ENCODE assay signal across 8 mouse cellular contexts in genomic region chr5:142550706-142551652, GRCm38 (mm10). TPM values are rescaled to one million over a fixed set of nuclear protein-coding genes. Genes with fewer than 3 reads are reported as not detected.
A peak's percentile ranks its signal among the peaks of the same experiment; 100 is the strongest.
DNase-seq lines count a peak whose midpoint lies in the region; ATAC-seq and TF ChIP-seq lines count a peak whose summit lies in the region.

Gene Radil (minus strand): TSS chr5:142551098.

- peak within 1 kb of the TSS; percentile 55 for H3K9ac ChIP-seq in lung, embryonic 14.5 days

- H3K27ac ChIP-seq in lung, embryonic 14.5 days (ENCODE audit: low read depth) = peak within 1 kb of the TSS; percentile 48; the same call in 1 of the 2 replicates
- no peak within 1 kb of the TSS for H3K27ac ChIP-seq in thymus, adult 2 months (ENCODE audit: control insufficient read depth, insufficient read depth, low read length)

- no peaks in the 10 kb centered on the region for H3K36me3 ChIP-seq in lung, embryonic 14.5 days (ENCODE audit: insufficient read depth)
- no peaks in the 10 kb centered on the region for H3K36me3 ChIP-seq in thymus, adult 2 months (ENCODE audit: control insufficient read depth, insufficient read depth, low read length)

- 0 out of 2 replicates have a peak, but pooled peaks cover 7% of the 10 kb centered on the region for H3K27me3 ChIP-seq in lung, embryonic 14.5 days (ENCODE audit: insufficient read depth, low read length)
- H3K27me3 ChIP-seq in thymus, adult 2 months (ENCODE audit: control insufficient read depth, insufficient read depth, low read length) = peaks cover 10% of the 10 kb centered on the region; the same call in 1 of the 2 replicates

- 2% methylated on average over 77 of the region's 80 CpGs for WGBS in lung, embryonic 14.5 days
- 6% methylated on average over 69 of the region's 80 CpGs for WGBS in thymus, adult 2 months

- no peaks in the 10 kb centered on the region for H3K4me1 ChIP-seq in lung, embryonic 14.5 days (ENCODE audit: insufficient read depth)
- peaks cover 7% of the 10 kb centered on the region for H3K4me1 ChIP-seq in thymus, adult 2 months (replicated peaks; ENCODE audit: control insufficient read depth, insufficient read depth, low read length)

- TF ChIP-seq CTCF in lung, embryonic 14.5 days (IDR thresholded peaks at IDR 0.05; ENCODE audit: low read depth) = peak; percentile 92
- no peak for TF ChIP-seq CTCF in thymus, adult 2 months (IDR thresholded peaks at IDR 0.05; ENCODE audit: borderline replicate concordance, control insufficient read depth, extremely low read depth, insufficient read depth, low read length, poor library complexity)

- peak; percentile 99 for DNase-seq in Muller cell, postnatal 12 days (ENCODE audit: inconsistent ontology term)
- DNase-seq in cerebellum, adult 9-10 months = peak; percentile 100
- peak; percentile 94 for DNase-seq in forelimb bud, embryonic 11.5 days (ENCODE audit: low read depth, low spot score)
- peak; percentile 99 for DNase-seq in heart, postnatal 4 days
- peak; percentile 98 to 99 for DNase-seq in layer of hippocampus, adult 8-10 months (ENCODE audit: low spot score in 2 of 2)
- peak; percentile 99 for DNase-seq in lung, embryonic 14.5 days
- peak; percentile 89 for DNase-seq in ovary, adult 18-20 months (ENCODE audit: low spot score)
- peak; percentile 37 for DNase-seq in thymus, adult 2 months

- H3K4me3 ChIP-seq in lung, embryonic 14.5 days (ENCODE audit: low read depth, low read length) = peak within 1 kb of the TSS; percentile 64
- peak within 1 kb of the TSS; percentile 20 for H3K4me3 ChIP-seq in thymus, adult 2 months (ENCODE audit: control insufficient read depth, insufficient read depth, low read length)

- TF ChIP-seq POLR2A in thymus, adult 2 months (IDR thresholded peaks at IDR 0.05; ENCODE audit: control insufficient read depth, extremely low read depth, insufficient read depth, low read length, poor library complexity) = no peak

- peak within 1 kb of the TSS; percentile 100 for H3K4me2 ChIP-seq in lung, embryonic 14.5 days

- ATAC-seq in lung, embryonic 14.5 days (ENCODE audit: insufficient read depth) = peak; percentile 92

- H3K9me3 ChIP-seq in lung, embryonic 14.5 days (ENCODE audit: low read depth, low read length) = no peaks in the 10 kb centered on the region

RNA-seq across cellular contexts. Expression of gene Radil, which starts in this region (rescaled TPM):
- 1 to 10 TPM; 3.7 to 5.6 TPM for total RNA-seq in heart, postnatal 4 days (2021)
- 10 to 100 TPM; 12.2 to 18.1 (median 13.7) TPM for total RNA-seq in layer of hippocampus, adult 8-10 months (2022)
- polyA plus RNA-seq in lung, embryonic 14.5 days (2014; fragmentation: Nextera tagmentation; extraction: Ambion mirVana) = 1.5 and 2.6 TPM in 2 replicates
- polyA plus RNA-seq in thymus, adult 2 months (2012; rRNA removed) = 1.7 and 1.9 TPM in 2 replicates

Comparison
In these comparisons a context has a peak if more than half of its experiments do, and no peak if none do; other contexts are left out.
1. DNase-seq: peak in every context shown above with its lines; median percentile 100 in cerebellum, adult 9-10 months; 99 in Muller cell, postnatal 12 days; 99 in heart, postnatal 4 days; 99 in lung, embryonic 14.5 days; 98 in layer of hippocampus, adult 8-10 months; 94 in forelimb bud, embryonic 11.5 days; 89 in ovary, adult 18-20 months; 37 in thymus, adult 2 months.